Mouse (Mus musculus): Measurements from ENCODE around the gene Fga.

Gene Fga

GRCm38 (mm10) chr3:83027546-83028251 is 1.8 kb downstream of the Fga start:
- no peak for DNase-seq (ENCODE audit: inconsistent ontology term)

- no peak for DNase-seq (ENCODE audit: inconsistent ontology term)
These were observed 4.5 kb downstream of the Fga start for GRCm38 (mm10) chr3:83030331-83030730.

- DNase-seq (ENCODE audit: inconsistent ontology term): no peak
These were observed 7.0 kb downstream of the Fga start for GRCm38 (mm10) chr3:83032746-83033308.

GRCm38 (mm10) chr3:83033801-83034200 is 7.9 kb downstream of the Fga start:
- no peak for DNase-seq (ENCODE audit: inconsistent ontology term)

GRCm38 (mm10) chr3:83038865-83039264 is 13.0 kb downstream of the Fga start:
- DNase-seq (ENCODE audit: inconsistent ontology term): no peak

- no peak for DNase-seq (ENCODE audit: inconsistent ontology term)
These were observed 13.8 kb downstream of the Fga start for GRCm38 (mm10) chr3:83039666-83040065.

- no peak for DNase-seq (ENCODE audit: inconsistent ontology term)
These were observed 16.6 kb downstream of the Fga start for GRCm38 (mm10) chr3:83042451-83042850.

GRCm38 (mm10) chr3:83046649-83047048 is 20.8 kb downstream of the Fga start:
- DNase-seq (ENCODE audit: inconsistent ontology term): no peak

- DNase-seq (ENCODE audit: inconsistent ontology term): no peak
These were observed 23.8 kb downstream of the Fga start, which contains the start of gene Fgb for GRCm38 (mm10) chr3:83049680-83050079. Gene Fgb (minus strand): TSS chr3:83049863.

- no peak for DNase-seq (ENCODE audit: inconsistent ontology term)
These were observed 24.8 kb downstream of the Fga start for GRCm38 (mm10) chr3:83050661-83051060.

- DNase-seq (ENCODE audit: inconsistent ontology term): no peak
These were observed 26.2 kb downstream of the Fga start for GRCm38 (mm10) chr3:83052102-83052501.

- DNase-seq (ENCODE audit: inconsistent ontology term): no peak
These were observed 27.2 kb downstream of the Fga start for GRCm38 (mm10) chr3:83053126-83053525.

- peak; percentile 19 for DNase-seq (ENCODE audit: inconsistent ontology term)
These were observed 27.9 kb downstream of the Fga start for GRCm38 (mm10) chr3:83053758-83054157.

GRCm38 (mm10) chr3:83054759-83055158 is 28.9 kb downstream of the Fga start:
- DNase-seq (ENCODE audit: inconsistent ontology term): no peak

GRCm38 (mm10) chr3:83055281-83056038 is 29.6 kb downstream of the Fga start, which contains the start of gene Plrg1:
Gene Plrg1 (plus strand): TSS chr3:83055522.
- peak; percentile 99 for DNase-seq (ENCODE audit: inconsistent ontology term)

GRCm38 (mm10) chr3:83057046-83057445 is 31.2 kb downstream of the Fga start:
- no peak for DNase-seq (ENCODE audit: inconsistent ontology term)

GRCm38 (mm10) chr3:83067920-83068319 is 42.0 kb downstream of the Fga start:
- no peak for DNase-seq (ENCODE audit: inconsistent ontology term)

- no peak for DNase-seq (ENCODE audit: inconsistent ontology term)
These were observed 43.0 kb downstream of the Fga start for GRCm38 (mm10) chr3:83068869-83069268.

GRCm38 (mm10) chr3:83070231-83070630 is 44.4 kb downstream of the Fga start:
- no peak for DNase-seq (ENCODE audit: inconsistent ontology term)

GRCm38 (mm10) chr3:83076563-83076962 is 50.7 kb downstream of the Fga start:
- DNase-seq (ENCODE audit: inconsistent ontology term): peak; percentile 7

- peak; percentile 78 for DNase-seq (ENCODE audit: inconsistent ontology term)
These were observed 54.7 kb downstream of the Fga start for GRCm38 (mm10) chr3:83080567-83081055.

All from Muller cell, postnatal 12 days (primary cell).